Mouse (Mus musculus) frontal cortex, adult (tissue): ENCODE measurements at regions not wholly inside any gene's neighbourhood (a gene's known extent, or its start where the extent isn't known, plus 50 kb on each side); places are given as distances from the start of the nearest gene placed in this dataset.

Experiments used
- ATAC-seq: cut with Nextera tagmentation; 2 replicates; pipeline ENCODE4 v1.9.2; 2017; ENCODE audit warnings: mild to moderate bottlenecking, moderate library complexity, mixed read lengths; ENCODE audit not compliant: low TSS enrichment

DNA sequence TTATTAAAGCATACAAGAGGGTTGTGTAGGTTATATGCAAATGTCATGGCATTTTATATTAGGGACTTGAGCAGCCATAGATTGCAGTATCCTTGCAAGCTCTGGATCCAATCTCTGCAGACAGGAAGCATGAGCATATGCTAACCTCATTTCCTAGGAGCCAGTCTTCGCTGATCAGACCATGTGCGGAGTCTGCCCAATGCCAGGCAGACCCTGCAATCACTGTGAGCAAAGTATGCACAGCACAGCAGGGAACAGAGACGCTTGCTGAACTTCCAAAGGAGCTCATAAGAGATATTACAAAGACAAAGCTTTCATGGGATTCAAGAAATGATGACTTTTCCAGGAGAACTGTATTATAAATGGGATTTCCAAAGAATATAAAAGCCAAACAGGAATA is 65.2 kb upstream of the Fbxl4 start:
- ATAC-seq = no peak

DNA sequence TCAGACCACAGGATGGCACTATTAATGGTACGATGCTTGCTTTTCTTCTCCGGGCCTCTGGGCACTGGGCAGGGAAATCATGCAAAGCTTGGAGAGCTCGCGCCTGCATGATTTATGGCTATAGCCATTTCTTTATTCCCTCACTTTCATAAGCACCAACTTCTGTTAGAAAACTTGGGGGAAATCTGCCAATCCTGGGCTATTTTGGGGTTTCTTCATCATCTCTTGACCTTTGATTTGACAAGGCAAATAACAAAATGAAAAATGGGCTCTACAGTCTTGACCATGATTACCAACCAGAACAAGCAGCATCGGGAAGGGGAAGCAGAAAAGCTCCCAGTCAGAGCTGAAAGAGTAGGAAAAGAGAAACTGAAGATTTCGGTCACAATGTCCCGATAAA is 57.1 kb upstream of the Fbxl4 start:
- peak; percentile 36; the same call in 1 of the 2 replicates for ATAC-seq

- ATAC-seq = peak; percentile 39
These were observed 56.0 kb upstream of the Fbxl4 start for GRCm38 (mm10) chr4:22301148-22301942.

- no peak for ATAC-seq
These were observed 55.5 kb upstream of the Fbxl4 start for GRCm38 (mm10) chr4:22301943-22302215.

- peak; percentile 48; the same call in 1 of the 2 replicates for ATAC-seq
These were observed 55.1 kb upstream of the Fbxl4 start for GRCm38 (mm10) chr4:22302262-22302661.
